Mouse (Mus musculus) NIH3T3 (cell line): ENCODE data around the gene Ctrb1.

Source experiments
- DNase-seq: peaks from one replicate; pipeline ENCODE4 v3.0.0-alpha.2; 2012; ENCODE audit warnings: low read depth

Gene Ctrb1

GRCm38 (mm10) chr8:111717488-111717792 lies 26.6 kb upstream of the Ctrb1 start:
- no peak for DNase-seq

GRCm38 (mm10) chr8:111716603-111717487 lies 26.0 kb upstream of the Ctrb1 start:
- DNase-seq = peak; percentile 90

- no peak for DNase-seq
These were observed 24.7 kb upstream of the Ctrb1 start for GRCm38 (mm10) chr8:111715514-111715913.

DNA sequence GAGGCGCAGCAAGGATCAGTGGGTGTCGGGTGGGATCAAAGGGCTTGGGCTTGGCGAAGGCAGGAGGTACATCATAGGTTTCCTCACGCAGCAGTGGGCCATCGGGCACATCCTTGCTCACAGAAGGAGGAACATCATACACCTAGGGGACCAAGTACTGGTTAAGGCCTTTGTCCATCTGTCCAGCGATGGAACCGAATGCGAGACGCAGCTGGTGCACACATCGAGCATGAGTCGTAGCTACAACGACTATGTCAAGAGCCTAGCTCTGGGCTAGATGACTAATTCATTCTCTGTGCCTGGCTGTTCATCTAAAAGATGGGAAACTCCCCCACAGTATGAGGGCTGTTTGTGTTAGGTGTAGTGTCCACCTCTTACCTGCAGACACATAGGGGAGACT lies 23.5 kb upstream of the Ctrb1 start:
- DNase-seq = no peak

DNA sequence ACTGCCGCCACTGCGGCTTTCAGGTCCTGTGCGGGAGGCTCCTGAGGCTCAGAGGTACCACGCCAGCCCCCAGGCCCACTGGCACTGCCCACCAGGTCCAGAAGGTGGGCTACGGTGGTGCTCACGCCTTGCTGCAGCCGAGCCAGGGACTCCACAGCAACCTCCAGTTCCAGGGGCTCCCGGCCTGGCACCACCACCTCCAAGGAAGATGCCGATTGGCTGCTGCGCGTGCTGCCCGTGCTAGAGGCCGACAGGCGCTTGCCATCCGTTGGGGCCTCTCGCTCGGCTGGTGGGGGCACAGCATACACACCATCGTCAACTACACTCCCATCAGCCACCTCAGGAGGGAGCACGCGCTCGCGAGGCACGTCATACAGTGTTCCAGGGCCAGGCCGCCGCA lies 23.0 kb upstream of the Ctrb1 start:
- DNase-seq = no peak

GRCm38 (mm10) chr8:111713291-111713690 lies 22.5 kb upstream of the Ctrb1 start:
- no peak for DNase-seq

GRCm38 (mm10) chr8:111712588-111712987 lies 21.8 kb upstream of the Ctrb1 start:
- peak; percentile 83 for DNase-seq

DNA sequence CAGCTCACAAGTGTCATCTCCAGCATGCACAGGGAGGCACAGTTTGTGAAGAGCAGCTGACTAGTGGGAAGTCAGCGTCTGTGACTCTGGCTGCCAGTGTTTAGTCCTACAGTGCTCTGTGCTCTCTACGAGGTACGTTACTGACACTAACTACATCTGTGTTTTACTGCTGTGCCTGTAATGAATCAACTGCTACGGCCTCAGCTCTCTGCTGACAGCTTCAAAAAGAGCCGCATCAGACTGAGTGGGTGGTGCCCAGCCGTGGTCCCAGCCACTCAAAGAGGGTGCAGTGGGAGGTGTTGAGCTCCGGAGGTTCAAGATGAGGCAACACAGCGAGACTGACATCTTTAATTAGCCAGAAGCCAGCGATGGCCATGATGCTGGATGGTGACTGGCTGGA lies 21.3 kb upstream of the Ctrb1 start:
- no peak for DNase-seq

DNA sequence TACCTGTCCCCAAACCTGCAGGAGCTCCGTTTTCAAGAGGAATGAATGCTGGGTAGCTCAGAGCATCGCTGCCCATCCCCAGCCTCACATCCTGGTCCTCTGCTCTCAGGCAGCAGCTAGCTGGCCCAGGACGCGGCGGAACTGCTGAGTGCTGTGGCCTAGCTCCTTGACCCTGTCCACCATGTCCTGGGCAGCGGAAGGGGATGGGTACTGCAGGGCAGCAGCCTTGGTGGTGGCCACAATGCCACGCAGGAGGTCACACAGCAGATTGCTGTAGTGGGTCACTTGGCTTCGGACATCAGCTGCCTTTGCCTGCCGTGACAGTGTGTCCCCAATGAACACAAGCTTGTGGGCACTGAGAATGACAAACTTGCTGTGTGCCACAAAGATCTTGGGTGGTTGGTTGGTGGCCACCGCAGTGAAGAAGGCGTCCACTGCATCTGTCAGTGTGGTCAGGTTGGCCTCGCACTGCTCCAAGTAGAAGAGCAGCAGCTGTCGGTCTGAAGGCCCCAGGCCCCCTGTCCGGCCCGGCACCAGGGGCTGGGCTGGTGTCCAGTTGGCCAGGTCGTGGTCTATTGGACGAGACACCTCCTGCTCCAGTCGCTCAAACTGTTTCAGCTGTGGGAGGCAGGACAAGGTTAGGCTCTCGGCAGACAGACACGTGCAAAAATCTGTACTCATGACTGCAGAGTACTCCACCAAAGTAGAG lies 20.1 kb upstream of the Ctrb1 start:
- DNase-seq = no peak

GRCm38 (mm10) chr8:111709223-111709622 lies 18.4 kb upstream of the Ctrb1 start:
- DNase-seq = no peak

DNA sequence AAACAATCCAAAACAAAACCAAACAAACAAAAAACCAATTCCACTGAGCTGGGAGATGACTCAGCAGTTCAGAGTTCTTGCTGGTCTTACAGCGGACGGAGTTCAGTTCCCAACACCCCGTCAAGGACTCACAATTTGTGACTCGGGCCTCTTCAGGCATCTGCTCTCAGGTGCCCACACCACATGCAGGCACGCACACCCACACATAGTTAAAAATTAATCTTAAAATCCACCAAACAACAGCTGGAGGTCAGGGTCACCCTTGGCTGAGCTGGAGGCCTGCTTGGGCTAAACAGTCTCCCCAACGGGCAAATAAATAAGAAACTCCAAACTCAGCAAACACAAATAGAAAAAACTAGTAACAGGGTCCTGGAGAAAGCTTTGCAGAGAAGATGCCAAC lies 17.5 kb upstream of the Ctrb1 start:
- DNase-seq = no peak

DNA sequence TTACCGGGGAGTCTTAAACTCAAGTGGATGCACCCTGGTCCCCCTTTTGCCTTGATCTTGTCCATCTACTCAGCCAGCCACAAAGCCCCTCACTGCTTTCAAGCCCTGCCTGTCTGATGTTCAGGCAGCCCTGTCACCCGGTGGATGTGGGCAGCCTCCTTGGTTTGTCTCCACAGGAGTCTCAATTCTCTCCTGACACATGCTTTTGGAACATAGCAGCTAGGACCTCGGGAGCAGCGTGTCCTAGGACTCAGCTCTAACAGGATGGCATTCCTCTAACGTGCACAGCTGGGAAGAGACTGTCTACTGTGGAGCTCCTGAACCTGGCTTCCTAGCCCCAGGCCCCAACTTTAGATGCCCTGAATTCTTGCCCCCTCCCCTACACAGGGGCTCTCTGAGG lies 14.9 kb upstream of the Ctrb1 start:
- no peak for DNase-seq

DNA sequence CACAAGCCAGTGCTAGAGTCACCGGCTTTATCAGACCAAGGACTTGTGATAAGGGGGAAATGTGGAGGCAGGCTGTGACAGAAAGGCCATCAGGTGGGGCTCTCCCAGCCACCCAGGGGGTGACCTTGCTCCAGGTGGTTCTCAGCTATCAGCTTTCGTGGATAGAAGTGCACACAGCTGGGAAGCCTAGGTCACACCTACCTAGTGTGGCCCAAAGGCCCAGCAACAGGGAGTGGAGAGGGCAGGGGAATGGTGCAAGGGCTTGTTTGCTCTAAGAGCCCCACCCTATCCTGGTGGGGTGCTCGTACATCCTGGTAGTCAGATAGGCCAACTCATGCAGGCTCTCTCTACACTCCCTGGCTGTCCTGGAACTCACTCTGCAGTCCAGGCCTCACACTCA lies 14.4 kb upstream of the Ctrb1 start:
- DNase-seq = no peak

- no peak for DNase-seq
These were observed 13.8 kb upstream of the Ctrb1 start for GRCm38 (mm10) chr8:111704585-111704984.

DNA sequence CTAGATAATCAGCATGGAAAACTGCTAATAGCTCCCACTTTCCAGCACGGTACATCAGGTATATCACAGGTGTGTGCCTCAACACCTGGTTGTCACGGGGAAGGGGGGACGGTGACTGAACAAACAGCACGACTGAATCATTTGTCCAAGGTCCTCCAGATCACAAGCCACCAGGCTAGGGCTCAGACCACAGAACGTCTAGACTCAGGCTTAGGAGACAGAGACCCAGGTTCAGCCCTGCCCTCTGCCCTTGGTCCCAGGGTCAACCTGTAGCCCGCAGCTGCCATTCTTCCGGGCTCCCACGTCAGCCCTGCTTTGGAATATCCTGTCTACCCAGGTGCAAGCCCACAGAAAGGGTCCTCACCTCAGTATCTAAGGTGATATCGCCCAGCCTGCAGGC lies 10.6 kb upstream of the Ctrb1 start:
- no peak for DNase-seq

GRCm38 (mm10) chr8:111700740-111701139 lies 9.9 kb upstream of the Ctrb1 start:
- DNase-seq = no peak

- no peak for DNase-seq
These were observed 9.4 kb upstream of the Ctrb1 start for GRCm38 (mm10) chr8:111700201-111700600.

- no peak for DNase-seq
These were observed 8.2 kb upstream of the Ctrb1 start for GRCm38 (mm10) chr8:111699035-111699434.

DNA sequence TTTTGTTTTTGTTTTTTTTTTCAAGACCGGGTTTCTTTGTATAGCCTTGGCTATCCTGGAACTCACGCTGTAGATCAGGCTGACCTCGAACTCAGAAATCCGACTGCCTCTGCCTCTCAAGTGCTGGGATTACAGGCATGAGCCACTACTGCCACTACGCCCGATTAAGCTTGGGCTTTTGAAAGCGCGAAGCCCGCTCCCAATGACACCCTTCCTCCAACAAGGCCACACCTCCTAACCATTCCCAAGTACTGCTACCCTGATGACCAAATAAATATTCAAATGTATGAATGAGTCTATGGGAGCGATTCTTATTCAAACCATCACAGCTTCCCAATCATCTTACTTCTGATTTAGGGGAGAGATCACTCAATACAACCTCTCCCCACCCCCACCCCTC lies 6.8 kb upstream of the Ctrb1 start:
- DNase-seq = no peak

GRCm38 (mm10) chr8:111695441-111695840 lies 4.6 kb upstream of the Ctrb1 start:
- no peak for DNase-seq

- no peak for DNase-seq
These were observed 2.5 kb upstream of the Ctrb1 start for GRCm38 (mm10) chr8:111693261-111693741.

DNA sequence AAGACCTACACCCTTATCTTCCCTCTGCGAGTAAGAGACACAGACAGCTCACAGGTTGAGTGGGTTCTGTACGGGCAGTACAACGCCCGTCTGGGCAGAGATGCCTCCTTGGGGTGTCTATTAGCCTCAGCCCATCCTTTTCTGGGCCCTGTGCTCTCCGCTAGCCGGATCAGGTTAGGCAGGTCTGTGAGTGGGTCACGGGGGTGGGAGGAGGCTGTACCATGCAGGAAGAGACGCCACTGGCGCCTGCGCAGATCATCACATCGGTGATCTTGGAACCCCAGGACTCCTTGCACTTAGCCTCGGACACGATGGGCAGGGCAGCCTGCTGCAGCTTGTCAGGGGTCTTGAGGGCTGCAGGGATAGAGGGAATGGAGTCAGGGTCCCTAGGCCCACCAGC lies 3.9 kb downstream of the Ctrb1 start:
- DNase-seq = no peak

DNA sequence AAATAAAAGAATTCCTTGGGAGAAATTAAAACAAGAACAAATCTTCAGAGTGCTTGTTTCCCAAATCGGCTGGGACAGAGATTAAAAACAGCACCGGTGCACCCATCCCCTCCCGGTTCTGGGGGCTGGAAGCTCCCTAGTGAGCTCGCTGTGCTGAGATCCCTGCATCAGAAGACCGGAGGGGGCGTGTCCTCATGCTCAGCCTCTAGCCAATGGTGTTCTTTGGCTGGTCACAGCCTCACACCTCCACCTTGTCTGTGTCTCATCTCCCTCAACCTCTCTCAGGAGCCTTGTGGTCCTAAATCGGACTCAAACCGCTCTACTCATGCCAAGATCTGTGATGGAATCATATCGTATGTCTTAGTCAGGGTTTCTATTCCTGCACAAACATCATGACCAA lies 8.3 kb downstream of the Ctrb1 start:
- DNase-seq = no peak

DNA sequence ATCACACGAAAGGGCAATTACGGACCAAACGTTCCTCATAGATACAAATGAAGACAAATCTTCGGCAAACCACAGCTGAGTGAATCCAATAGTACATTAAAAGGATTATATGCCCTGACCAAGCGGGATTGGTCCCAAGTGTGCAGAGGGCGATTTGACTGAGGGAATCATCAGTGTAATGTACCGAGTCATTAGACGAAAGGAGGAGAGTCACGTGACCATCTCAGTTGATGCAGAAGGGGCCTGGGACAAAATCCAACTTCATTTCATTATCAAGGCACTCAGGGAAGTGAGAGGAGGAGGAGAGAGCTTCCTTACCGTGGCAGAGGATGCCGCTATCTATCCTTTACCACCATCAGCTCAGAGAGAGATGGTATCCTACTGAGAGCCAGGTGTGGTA lies 9.7 kb downstream of the Ctrb1 start:
- no peak for DNase-seq
